Mouse (Mus musculus) bone marrow, adult 2 months (tissue): ENCODE data around the gene Shisa4.

Source experiments
- CTCF ChIP-seq: fragments of 200-500 bp; IDR thresholded peaks from 2 replicates; pipeline ENCODE4 v1.5.1; 2011; ENCODE audit warnings: low read length, control low read depth; ENCODE audit not compliant: control insufficient read depth, insufficient read depth
- POLR2A ChIP-seq: fragments of 200-500 bp; IDR thresholded peaks from 2 replicates; pipeline ENCODE4 v1.6.1; 2011; ENCODE audit warnings: low read depth, mild to moderate bottlenecking, control low read depth, low read length, borderline replicate concordance; ENCODE audit not compliant: control insufficient read depth

DNA sequence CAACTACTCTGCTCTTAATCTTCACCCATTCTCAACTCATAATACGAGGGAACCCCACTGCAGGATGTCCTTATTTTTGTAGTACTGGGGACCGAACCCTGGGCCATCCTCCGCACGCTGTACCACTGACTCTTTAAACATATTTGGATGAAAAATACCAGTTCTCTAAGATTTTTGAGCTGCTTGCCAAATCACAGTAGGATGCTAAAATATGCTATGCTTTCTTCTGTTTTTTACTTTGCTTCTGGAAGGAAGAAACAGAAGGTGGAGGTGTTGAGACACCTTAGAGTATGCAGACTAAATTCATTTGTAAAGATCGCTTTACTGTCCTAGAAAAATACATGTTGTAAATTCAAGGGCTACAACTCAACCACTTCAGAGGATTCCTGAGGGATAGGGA, 9.1 kb upstream of the Shisa4 start:
- TF ChIP-seq CTCF (no peak), POLR2A (no peak)
